Mouse (Mus musculus) E14TG2a.4 (cell line): ENCODE data around the gene 1700042G07Rik.

Source experiments
- H3K27me3 ChIP-seq: 2 replicates; pipeline ENCODE4 v1.6.1; 2014; ENCODE audit warnings: low read length, control low read depth; ENCODE audit not compliant: insufficient read depth
- H3K36me3 ChIP-seq: 2 replicates; pipeline ENCODE4 v1.6.1; 2014; ENCODE audit warnings: low read length, control low read depth; ENCODE audit not compliant: insufficient read depth
- H3K4me1 ChIP-seq: replicated peaks from 2 replicates; pipeline ENCODE4 v1.6.1; 2014; ENCODE audit warnings: low read depth, low read length, control low read depth
- H3K4me3 ChIP-seq: replicated peaks from 2 replicates; pipeline ENCODE4 v1.5.1; 2014; ENCODE audit warnings: mild to moderate bottlenecking, low read length
- H3K9me3 ChIP-seq: 2 replicates; pipeline ENCODE4 v1.6.1; 2014; ENCODE audit warnings: low read length, control low read depth
- CTCF ChIP-seq: conservative IDR thresholded peaks from 2 replicates; pipeline ENCODE4 v1.5.1; 2014; ENCODE audit warnings: low read length
- NANOG ChIP-seq: IDR thresholded peaks from 2 replicates; pipeline ENCODE4 v1.6.1; 2014; ENCODE audit warnings: borderline replicate concordance, low read length, mixed read lengths
- POU5F1 ChIP-seq: IDR thresholded peaks from 2 replicates; pipeline ENCODE4 v1.6.1; 2014; ENCODE audit warnings: low read length, borderline replicate concordance

The 1700042G07Rik gene

DNA sequence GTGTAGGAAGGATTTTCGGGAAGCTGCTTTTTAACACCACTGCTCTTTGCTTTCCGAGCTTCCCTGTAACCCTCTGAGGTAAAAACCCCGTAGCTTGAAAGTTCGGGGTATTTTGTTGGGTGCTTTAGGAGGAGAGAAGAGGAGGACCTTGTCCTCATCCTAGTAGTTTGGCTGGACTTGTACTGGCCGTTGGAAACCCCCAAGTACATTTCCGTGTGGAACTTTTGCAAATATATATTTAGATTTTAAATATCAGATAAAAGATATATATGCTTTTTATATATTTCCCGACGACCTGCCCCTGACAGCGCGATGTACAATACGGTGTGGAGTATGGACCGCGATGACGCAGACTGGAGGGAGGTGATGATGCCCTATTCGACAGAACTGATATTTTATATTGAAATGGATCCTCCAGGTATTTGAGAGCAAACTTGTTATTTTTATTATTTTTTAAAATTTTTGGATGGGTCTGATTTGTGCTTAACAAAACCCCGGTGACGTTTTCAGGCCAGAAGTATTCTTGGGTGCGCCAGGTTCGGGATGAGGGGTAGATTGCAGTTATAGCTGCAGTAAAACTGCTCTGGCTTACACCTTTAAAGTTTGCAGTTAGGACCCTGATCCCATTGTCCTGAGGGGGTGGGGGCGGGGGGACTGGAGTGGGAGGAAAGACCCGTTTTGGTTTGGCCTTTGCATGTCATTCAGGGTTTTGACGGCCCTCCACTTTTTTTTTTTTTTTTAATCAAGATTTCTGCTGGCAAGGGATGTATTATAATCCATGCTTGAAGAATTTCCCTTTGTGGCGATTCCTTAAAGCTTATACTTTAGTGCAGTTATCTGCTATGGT lies 49.0 kb downstream of the 1700042G07Rik start:
- Histone ChIP-seq H3K4me1 (peaks cover 19% of the 10 kb centered on the region), H3K9me3 (no peaks in the 10 kb centered on the region), H3K36me3 (no peaks in the 10 kb centered on the region), H3K4me3 (peak overlapping the region; percentile 94), H3K27me3 (peaks cover 6% of the 10 kb centered on the region)
- no peak for TF ChIP-seq CTCF
- no peak for TF ChIP-seq POU5F1
- no peak for TF ChIP-seq NANOG

- H3K27me3 ChIP-seq = peaks cover 6% of the 10 kb centered on the region
- peaks cover 19% of the 10 kb centered on the region for H3K4me1 ChIP-seq
- H3K9me3 ChIP-seq = no peaks in the 10 kb centered on the region
- no peaks in the 10 kb centered on the region for H3K36me3 ChIP-seq
- H3K4me3 ChIP-seq = no peak overlapping the region
- TF ChIP-seq CTCF (no peak), POU5F1 (no peak), NANOG (no peak)
Measured at GRCm38 (mm10) chr4:116222843-116223119, 49.6 kb downstream of the 1700042G07Rik start.
